Mouse (Mus musculus) megakaryocyte, embryonic 14.5 days (primary cell): ENCODE data around the gene Rrp7a.

ENCODE experiments used
- FLI1 ChIP-seq: IDR thresholded peaks from 2 replicates; pipeline ENCODE4 v1.6.1; 2012; ENCODE audit warnings: low read length, inconsistent platforms, mixed read lengths
- GATA1 ChIP-seq: IDR thresholded peaks from 3 replicates; pipeline ENCODE4 v1.6.1; 2012; ENCODE audit warnings: mixed read lengths, low read length, inconsistent platforms, borderline replicate concordance

DNA sequence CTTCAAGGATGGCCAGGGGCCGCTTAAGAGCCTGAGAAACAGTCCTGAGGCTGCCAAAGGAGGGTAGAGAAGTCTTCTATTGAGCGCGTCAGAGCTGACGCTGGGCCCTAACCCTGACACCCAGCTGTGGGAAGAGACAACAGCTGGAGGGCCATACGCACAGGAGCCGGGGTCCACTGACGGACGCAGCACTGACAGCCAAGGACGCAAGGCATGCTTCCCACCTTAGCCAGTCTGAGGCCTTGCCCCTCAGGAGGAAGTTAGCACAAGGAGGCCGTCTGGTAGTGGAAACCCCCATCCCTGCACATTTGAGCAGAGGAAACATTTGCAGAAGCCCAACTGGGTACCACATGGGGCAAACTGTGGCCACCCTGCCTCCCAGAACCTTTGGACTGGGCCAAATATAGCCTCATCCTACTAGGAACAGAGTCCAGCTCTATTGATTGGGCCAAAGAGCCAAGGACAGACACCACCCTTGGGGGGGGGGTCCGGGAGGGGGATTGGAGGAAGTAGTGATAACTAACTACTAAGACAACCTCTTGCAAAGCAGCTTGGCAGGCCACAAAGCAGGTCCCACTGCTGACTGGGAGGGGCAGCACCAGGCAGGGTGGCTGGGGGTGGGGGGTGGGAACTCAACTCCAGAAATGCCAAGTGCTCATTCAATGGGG, 40.4 kb upstream of the Rrp7a start:
- TF ChIP-seq GATA1: no peak
- no peak for TF ChIP-seq FLI1
